Mouse (Mus musculus) kidney, embryonic 14.5 days (tissue): ENCODE measurements around the gene Megf11. TPM values are rescaled to one million over a fixed set of nuclear protein-coding genes. Genes with fewer than 3 reads are reported as not detected.
"Not testable (repeated sequence)": the region's sequence is repeated elsewhere in the genome, so short reads cannot be mapped to it uniquely, and the experiment has no call there.

ENCODE experiments used
- ATAC-seq: fragments of 200-750 bp; cut with Nextera tagmentation; 2 replicates; pipeline ENCODE4 v1.8.0; 2017; ENCODE audit warnings: moderate number of reproducible peaks, mild to moderate bottlenecking, moderate TSS enrichment, moderate library complexity; ENCODE audit not compliant: low FRiP score, low TSS enrichment
- H3K27ac ChIP-seq: fragments of 300-500 bp; sonication (generic); 2 replicates; pipeline ENCODE4 v1.5.1; 2014; ENCODE audit warnings: low read depth, mild to moderate bottlenecking, low read length, moderate library complexity, mixed read lengths
- H3K27me3 ChIP-seq: fragments of 300-500 bp; sonication (generic); 2 replicates; pipeline ENCODE4 v1.6.1; 2014; ENCODE audit warnings: mild to moderate bottlenecking, low read length; ENCODE audit not compliant: control insufficient read depth, insufficient read depth
- H3K36me3 ChIP-seq: fragments of 300-500 bp; sonication (generic); 2 replicates; pipeline ENCODE4 v1.6.1; 2014; ENCODE audit warnings: low read length, mixed read lengths; ENCODE audit not compliant: control insufficient read depth, insufficient read depth
- H3K4me1 ChIP-seq: fragments of 300-500 bp; sonication (generic); 2 replicates; pipeline ENCODE4 v1.6.1; 2014; ENCODE audit warnings: low read length, mixed read lengths; ENCODE audit not compliant: control insufficient read depth, insufficient read depth
- H3K4me2 ChIP-seq: fragments of 300-500 bp; sonication (generic); replicated peaks from 2 replicates; pipeline ENCODE4 v1.6.1; 2014; ENCODE audit warnings: low read depth, mild to moderate bottlenecking, low read length
- H3K4me3 ChIP-seq: fragments of 300-500 bp; sonication (generic); 2 replicates; pipeline ENCODE4 v1.5.1; 2014; ENCODE audit warnings: mild to moderate bottlenecking, low read length
- H3K9ac ChIP-seq: fragments of 300-500 bp; sonication (generic); 2 replicates; pipeline ENCODE4 v1.6.1; 2014; ENCODE audit warnings: low read depth, mild to moderate bottlenecking, low read length, moderate library complexity
- H3K9me3 ChIP-seq: fragments of 300-500 bp; sonication (generic); 2 replicates; pipeline ENCODE4 v1.6.1; 2016; ENCODE audit warnings: low read length; ENCODE audit not compliant: control insufficient read depth
- WGBS: fragments of 180-500 bp; shearing (Covaris S2); extraction: QIAGEN DNeasy Blood & Tissue Kit; methylation state at CpG from one replicate; pipeline ENCODE4 v1.1.7; 2014; 5-methylcytosine and 5-hydroxymethylcytosine counted together
- polyA plus RNA-seq: library from polyadenylated mRNA; unstranded; fragments of >200 nt; fragmentation: Nextera tagmentation; extraction: Ambion mirVana; gene quantifications from 2 replicates; pipeline ENCODE4 v1.2.1, GENCODE M21; 2014

Gene Megf11
- polyA plus RNA-seq, 1 experiment from 2014 or later: 3.7 TPM

DNA sequence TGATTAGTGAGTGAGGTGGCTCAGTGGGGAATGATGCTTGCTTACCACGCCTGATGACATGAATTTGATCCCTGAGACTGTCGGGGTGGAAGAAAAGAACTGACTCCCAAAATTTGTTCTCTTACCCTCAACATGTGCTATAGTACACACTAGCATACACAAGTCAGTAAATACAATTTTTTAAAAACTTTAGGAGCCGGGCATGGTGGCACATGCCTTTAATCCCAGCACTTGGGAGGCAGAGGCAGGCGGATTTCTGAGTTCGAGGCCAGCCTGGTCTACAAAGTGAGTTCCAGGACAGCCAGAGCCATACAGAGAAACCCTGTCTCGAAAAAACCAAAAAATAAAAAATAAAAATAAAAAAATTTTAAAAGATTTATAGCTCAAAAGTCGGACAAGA, 349.6 kb downstream of the Megf11 start:
- H3K27ac ChIP-seq, H3K9ac ChIP-seq, H3K4me3 ChIP-seq, H3K27me3 ChIP-seq, H3K36me3 ChIP-seq, ATAC-seq, H3K4me2 ChIP-seq, H3K9me3 ChIP-seq, H3K4me1 ChIP-seq: not testable (repeated sequence)
- 84% methylated on average over 7 of the region's 7 CpGs for WGBS

DNA sequence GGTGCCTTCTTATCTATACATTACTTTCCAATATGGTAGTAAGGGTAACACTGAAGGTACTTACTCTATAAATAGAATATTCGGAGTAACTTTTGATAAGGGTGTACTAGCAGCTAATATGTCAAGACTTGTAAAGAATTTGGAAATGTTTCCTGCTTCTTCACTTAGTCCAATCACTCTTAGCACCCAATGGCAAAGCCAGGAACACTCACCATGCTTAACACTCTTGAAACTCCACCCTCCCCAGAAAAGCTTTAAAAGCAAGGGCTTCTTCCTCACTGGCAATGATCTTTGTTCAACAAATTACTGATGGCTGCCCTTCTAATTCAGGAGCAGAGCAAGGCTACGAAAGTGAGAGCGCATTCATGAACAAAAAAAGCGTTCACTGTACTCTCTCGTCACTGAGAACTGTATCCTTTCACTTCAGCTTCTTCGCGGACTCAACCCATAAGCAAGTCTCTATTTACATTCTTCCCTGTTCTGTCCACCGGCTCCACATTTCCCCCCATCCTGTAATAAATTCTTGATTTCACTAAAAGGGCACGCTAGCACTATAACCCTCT, 350.7 kb downstream of the Megf11 start:
- H3K4me2 ChIP-seq: peak overlapping the region; percentile 82
- 13% methylated on average over 9 of the region's 9 CpGs for WGBS
- ATAC-seq: no peak
- no peaks in the 10 kb centered on the region for H3K9me3 ChIP-seq
- H3K9ac ChIP-seq: peak overlapping the region; percentile 77
- H3K27ac ChIP-seq: peak overlapping the region; percentile 90
- peaks cover 6% of the 10 kb centered on the region; the same call in 1 of the 2 replicates for H3K4me1 ChIP-seq
- no peaks in the 10 kb centered on the region for H3K36me3 ChIP-seq
- H3K4me3 ChIP-seq: peak overlapping the region; percentile 68
- no peaks in the 10 kb centered on the region for H3K27me3 ChIP-seq

DNA sequence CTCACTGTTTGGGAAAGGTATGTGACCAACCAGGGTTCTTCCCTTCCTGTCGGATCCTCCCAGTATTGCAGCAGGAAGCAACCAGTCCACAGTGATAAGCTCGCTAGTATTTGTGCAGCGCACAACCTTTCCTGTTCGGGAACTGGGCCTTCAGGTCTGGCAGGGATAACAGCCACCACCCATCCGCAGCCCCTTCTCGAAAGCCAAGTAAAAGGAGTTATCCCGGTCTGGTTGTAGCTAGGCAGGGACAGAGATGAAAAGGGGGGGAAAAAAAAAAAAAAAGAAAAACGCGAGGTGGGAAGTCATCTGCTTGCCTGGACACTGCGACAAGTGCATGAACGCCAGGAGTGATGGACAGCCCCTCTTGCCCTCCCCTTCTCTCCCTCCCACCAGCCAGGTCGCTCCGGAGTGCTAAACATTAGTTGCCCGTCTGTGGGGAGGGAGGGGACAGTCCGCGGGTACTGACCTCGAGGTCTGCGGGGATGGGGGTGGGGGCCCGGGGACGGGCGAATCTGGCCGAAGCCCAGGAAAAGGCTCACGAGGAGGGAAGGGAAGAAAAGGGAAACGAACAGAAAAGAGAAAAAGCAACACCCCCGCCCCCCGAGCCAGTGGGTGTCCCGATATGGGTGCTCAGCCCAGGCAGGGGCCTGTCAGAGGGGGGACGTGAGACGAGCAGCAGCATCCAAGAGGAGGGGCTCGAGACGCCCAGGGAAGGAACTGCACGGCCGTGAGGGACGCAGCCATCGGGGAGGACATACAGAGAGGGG, 351.4 kb downstream of the Megf11 start:
- no peaks in the 10 kb centered on the region for H3K9me3 ChIP-seq
- peak overlapping the region; percentile 77 for H3K9ac ChIP-seq
- H3K36me3 ChIP-seq: no peaks in the 10 kb centered on the region
- H3K4me2 ChIP-seq: peak overlapping the region; percentile 82
- peak overlapping the region; percentile 90 for H3K27ac ChIP-seq
- peak; percentile 83 for ATAC-seq
- no peaks in the 10 kb centered on the region for H3K27me3 ChIP-seq
- peaks cover 6% of the 10 kb centered on the region; the same call in 1 of the 2 replicates for H3K4me1 ChIP-seq
- H3K4me3 ChIP-seq: peak overlapping the region; percentile 68
- 1% methylated on average over 34 of the region's 35 CpGs for WGBS

DNA sequence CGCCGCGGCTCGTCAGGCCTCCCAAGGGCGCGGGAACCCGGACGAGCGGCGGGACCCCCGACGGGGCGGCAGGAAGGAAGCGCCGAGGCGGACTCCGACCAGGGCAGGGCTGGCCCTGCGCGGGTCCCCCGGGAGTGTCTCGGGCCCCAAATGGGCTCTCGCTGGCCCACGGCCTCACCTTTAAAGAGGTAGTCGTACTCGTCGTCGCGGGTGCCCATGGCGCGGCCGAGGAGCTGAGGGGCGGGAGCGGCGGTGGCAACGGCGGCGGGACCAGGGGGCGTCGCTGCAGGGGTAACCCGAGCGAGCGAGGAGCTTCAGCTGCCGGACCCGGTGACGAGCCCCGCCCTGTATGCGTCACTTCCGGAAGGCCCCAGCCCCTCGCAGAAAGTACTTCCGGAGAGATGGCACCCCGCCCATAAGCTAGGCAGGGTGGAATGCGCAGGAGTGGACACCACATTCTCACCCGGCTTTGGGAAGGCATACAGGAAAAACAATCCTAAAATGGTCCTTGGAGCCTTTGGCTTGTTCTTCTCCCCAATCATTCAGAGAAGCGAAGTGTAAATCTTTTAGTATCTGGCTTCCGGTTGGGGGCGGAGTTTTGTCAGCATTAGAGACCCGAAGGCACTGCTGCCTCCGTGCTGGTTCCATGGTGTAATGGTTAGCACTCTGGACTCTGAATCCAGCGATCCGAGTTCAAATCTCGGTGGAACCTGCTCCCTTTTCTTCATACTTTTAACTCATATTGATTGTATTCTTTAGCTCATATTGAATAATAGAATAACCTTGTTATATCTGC, 352.2 kb downstream of the Megf11 start, which contains the start of gene Rab11a:
TSS of gene Rab11a (minus strand) at position 353 of the 796 bp plus-strand sequence.
- Histone ChIP-seq H3K36me3 (no peaks in the 10 kb centered on the region), H3K27me3 (no peaks in the 10 kb centered on the region), H3K9ac (peak within 1 kb of the TSS; percentile 77), H3K27ac (peak within 1 kb of the TSS; percentile 90), H3K4me2 (peak within 1 kb of the TSS; percentile 82), H3K4me1 (peaks cover 6% of the 10 kb centered on the region; the same call in 1 of the 2 replicates), H3K9me3 (no peaks in the 10 kb centered on the region), H3K4me3 (peak within 1 kb of the TSS; percentile 68)
- peak; percentile 96 for ATAC-seq
- under 1% methylated on average over 61 of the region's 61 CpGs for WGBS

DNA sequence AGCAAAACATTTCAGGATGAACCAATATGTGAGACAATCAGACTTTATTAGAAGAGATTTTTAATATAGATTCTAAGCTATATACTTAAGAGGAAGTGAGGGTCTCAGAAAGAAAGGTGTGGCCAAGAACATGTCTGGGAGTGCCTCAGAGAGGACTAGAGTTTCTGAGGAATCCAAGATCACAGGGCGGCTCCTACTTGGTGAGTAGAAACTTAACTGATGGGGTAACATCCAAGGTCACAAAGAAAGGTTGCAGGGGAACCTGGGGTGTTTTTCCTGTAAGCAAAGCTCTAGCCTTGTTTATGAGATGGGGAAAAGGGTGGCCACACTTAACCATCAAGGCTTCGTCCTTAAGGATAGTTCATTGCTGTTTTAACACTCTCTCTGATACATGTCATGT, 353.6 kb downstream of the Megf11 start:
- Histone ChIP-seq H3K4me1 (peaks cover 6% of the 10 kb centered on the region; the same call in 1 of the 2 replicates), H3K9ac (no peak overlapping the region), H3K4me3 (no peak overlapping the region), H3K27me3 (no peaks in the 10 kb centered on the region), H3K27ac (no peak overlapping the region), H3K9me3 (no peaks in the 10 kb centered on the region), H3K36me3 (no peaks in the 10 kb centered on the region), H3K4me2 (no peak overlapping the region)
- no peak for ATAC-seq
- 76% methylated on average over 2 of the region's 2 CpGs for WGBS

DNA sequence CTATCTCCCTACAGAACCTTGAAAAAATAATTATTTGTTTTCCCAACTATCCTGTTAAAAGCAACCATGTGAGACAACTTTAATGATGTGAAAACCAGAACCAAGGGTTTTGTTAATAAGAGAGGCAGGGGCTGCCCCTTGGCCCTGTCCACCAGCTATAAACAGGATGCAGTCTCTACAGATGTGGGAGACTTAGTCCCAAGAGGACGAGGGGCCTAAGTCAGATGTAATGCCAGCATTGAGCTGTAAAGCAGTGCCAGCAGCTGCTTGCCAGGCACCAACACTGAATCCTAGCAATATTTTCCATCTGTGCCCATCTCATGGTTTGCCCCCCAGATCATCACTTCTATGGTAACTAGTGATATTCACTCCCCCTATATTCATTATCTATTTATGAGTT, 357.0 kb downstream of the Megf11 start:
- no peak overlapping the region for H3K9ac ChIP-seq
- no peaks in the 10 kb centered on the region for H3K9me3 ChIP-seq
- no peak for ATAC-seq
- no peak overlapping the region for H3K27ac ChIP-seq
- WGBS: 54% methylated on average over 1 of the region's 1 CpGs
- no peaks in the 10 kb centered on the region for H3K27me3 ChIP-seq
- no peak overlapping the region for H3K4me3 ChIP-seq
- H3K4me2 ChIP-seq: no peak overlapping the region
- no peaks in the 10 kb centered on the region for H3K36me3 ChIP-seq
- H3K4me1 ChIP-seq: no peaks in the 10 kb centered on the region

DNA sequence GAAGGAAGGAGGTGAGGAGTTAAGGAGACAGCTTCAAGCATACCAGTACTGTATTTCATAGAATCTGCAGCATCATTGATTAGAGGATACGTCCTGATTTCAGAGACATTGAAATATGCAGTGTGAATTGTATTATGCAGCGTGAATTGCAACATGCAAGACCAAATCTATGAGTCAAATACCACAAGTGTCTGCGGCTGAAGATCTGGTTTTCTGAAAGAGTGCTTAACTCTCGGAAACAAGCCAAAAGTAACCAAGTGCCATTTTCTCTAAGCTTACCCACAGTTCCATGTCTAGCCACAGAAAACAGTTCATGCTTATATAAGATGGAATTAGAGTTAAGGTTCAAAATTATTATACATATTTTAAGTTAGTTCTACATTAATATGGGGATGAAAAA, 362.3 kb downstream of the Megf11 start:
- Histone ChIP-seq H3K9me3 (no peaks in the 10 kb centered on the region), H3K4me3 (no peak overlapping the region), H3K4me2 (no peak overlapping the region), H3K4me1 (no peaks in the 10 kb centered on the region), H3K9ac (no peak overlapping the region), H3K36me3 (no peaks in the 10 kb centered on the region), H3K27me3 (no peaks in the 10 kb centered on the region), H3K27ac (no peak overlapping the region)
- ATAC-seq: no peak
- 86% methylated on average over 4 of the region's 4 CpGs for WGBS

DNA sequence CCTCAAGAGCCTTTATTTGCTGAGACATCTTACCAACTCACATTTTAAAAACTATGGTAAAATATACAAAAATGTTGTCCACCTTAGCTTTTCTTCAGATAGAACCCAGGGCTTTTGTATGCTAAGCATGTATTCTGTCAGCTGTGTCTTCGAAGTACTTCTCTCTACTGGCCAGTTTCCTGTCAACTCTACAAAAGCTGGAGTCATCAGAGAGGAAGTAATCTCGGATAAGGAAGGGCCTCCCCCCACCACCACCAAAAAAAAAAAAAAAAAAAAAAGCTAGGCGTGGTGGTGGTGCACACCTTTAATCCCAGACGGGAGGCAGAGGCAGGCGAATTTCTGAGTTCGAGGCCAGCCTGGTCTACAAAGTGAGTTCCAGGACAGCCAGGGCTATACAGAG, 363.9 kb downstream of the Megf11 start:
- Histone ChIP-seq H3K4me1 (no peaks in the 10 kb centered on the region), H3K36me3 (no peaks in the 10 kb centered on the region), H3K27me3 (no peaks in the 10 kb centered on the region), H3K4me3 (no peak overlapping the region), H3K9me3 (no peaks in the 10 kb centered on the region), H3K4me2 (no peak overlapping the region), H3K27ac (no peak overlapping the region), H3K9ac (no peak overlapping the region)
- ATAC-seq: no peak
- WGBS: 85% methylated on average over 6 of the region's 6 CpGs

DNA sequence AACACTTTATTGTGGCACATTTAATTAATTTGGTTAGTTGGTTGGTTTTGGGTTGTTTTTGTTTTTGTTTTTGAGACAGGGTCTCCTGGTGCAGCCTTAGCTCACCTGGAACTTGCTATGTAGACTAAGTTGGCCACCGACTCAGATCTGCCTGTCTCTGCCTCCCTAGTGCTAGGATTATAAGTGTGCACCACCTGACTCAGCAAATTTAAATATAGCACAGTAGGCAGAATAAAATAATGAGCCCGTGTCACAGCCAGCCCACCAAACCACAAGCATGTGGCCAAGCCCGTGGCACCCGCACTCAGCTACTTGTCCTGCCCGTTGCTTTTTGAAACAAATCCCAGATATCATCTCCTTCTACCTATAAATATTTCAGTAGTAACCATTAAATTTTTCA, 367.1 kb downstream of the Megf11 start:
- H3K27me3 ChIP-seq: no peaks in the 10 kb centered on the region
- H3K4me3 ChIP-seq: no peak overlapping the region
- no peak for ATAC-seq
- no peaks in the 10 kb centered on the region for H3K4me1 ChIP-seq
- no peak overlapping the region for H3K27ac ChIP-seq
- H3K9me3 ChIP-seq: no peaks in the 10 kb centered on the region
- no peaks in the 10 kb centered on the region for H3K36me3 ChIP-seq
- H3K9ac ChIP-seq: no peak overlapping the region
- H3K4me2 ChIP-seq: no peak overlapping the region
- 96% methylated on average over 5 of the region's 5 CpGs for WGBS
